Mouse (Mus musculus): ENCODE data around the gene Acbd6.

Gene Acbd6

GRCm38 (mm10) chr1:155721443-155721842, 163.5 kb downstream of the Acbd6 start:
- no peak for DNase-seq (ENCODE audit: low spot score in 2 of 2)

GRCm38 (mm10) chr1:155722185-155722584, 164.3 kb downstream of the Acbd6 start:
- DNase-seq (ENCODE audit: low spot score in 2 of 2), result peak in 1 of 2 experiments; percentile 46

- DNase-seq (ENCODE audit: low spot score in 2 of 2), result no peak
Measured at GRCm38 (mm10) chr1:155724301-155724700, 166.4 kb downstream of the Acbd6 start.

GRCm38 (mm10) chr1:155725876-155726275, 168.0 kb downstream of the Acbd6 start:
- no peak for DNase-seq (ENCODE audit: low spot score in 2 of 2)

- no peak for DNase-seq (ENCODE audit: low spot score in 2 of 2)
Measured at GRCm38 (mm10) chr1:155727830-155728229, 169.9 kb downstream of the Acbd6 start.

- no peak for DNase-seq (ENCODE audit: low spot score in 2 of 2)
Measured at GRCm38 (mm10) chr1:155729113-155729795, 171.3 kb downstream of the Acbd6 start.

GRCm38 (mm10) chr1:155731156-155731555, 173.2 kb downstream of the Acbd6 start:
- DNase-seq (ENCODE audit: low spot score in 2 of 2), result no peak

- DNase-seq (ENCODE audit: low spot score in 2 of 2), result no peak
Measured at GRCm38 (mm10) chr1:155736096-155736825, 178.3 kb downstream of the Acbd6 start.

- DNase-seq (ENCODE audit: low spot score in 2 of 2), result peak in 1 of 2 experiments; percentile 63
Measured at GRCm38 (mm10) chr1:155737017-155737808, 179.3 kb downstream of the Acbd6 start.

- DNase-seq (ENCODE audit: low spot score in 2 of 2), result no peak
Measured at GRCm38 (mm10) chr1:155737809-155738383, 180.0 kb downstream of the Acbd6 start.
